Mouse (Mus musculus) activated CD4-positive, CD25-positive, alpha-beta regulatory T cell, adult 4 months (primary cell): Measurements from ENCODE around the gene Hspb8. TPM values are rescaled to one million over a fixed set of nuclear protein-coding genes. Genes with fewer than 3 reads are reported as not detected.
"Not testable (repeated sequence)": the region's sequence is repeated elsewhere in the genome, so short reads cannot be mapped to it uniquely, and the experiment has no call there.

Source experiments
- ATAC-seq: one replicate; pipeline ENCODE4 v1.8.0; 2017
- polyA plus RNA-seq, 2 experiments: library from polyadenylated mRNA; unstranded; fragments of 100-300 nt; shearing (Covaris generic); gene quantifications; one replicate each; pipeline ENCODE4 v1.2.1; 2017

The Hspb8 gene
- polyA plus RNA-seq, 2 experiments from 2014 or later, result not detected

- ATAC-seq, result no peak
Observed at GRCm38 (mm10) chr5:116426701-116427100, 4.0 kb upstream of the Hspb8 start.

DNA sequence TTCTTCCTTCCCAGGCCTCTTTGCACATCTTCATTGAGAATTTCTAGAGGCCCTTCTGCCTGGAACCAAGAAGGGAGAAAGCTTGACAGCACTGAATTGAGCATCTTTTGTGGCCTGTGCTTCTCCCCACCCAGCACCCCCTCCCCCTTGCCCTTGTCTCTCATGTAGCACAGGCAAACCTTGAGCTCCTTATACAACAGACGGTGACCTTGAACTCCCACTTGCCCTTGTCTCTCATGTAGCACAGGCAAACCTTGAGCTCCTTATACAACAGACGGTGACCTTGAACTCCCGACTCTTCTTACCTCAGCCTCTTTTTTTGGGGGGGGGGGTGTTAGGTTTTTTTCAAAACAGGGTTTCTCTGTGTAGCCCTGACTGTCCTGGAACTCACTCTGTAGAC is 3.0 kb upstream of the Hspb8 start:
- ATAC-seq, result not testable (repeated sequence)

DNA sequence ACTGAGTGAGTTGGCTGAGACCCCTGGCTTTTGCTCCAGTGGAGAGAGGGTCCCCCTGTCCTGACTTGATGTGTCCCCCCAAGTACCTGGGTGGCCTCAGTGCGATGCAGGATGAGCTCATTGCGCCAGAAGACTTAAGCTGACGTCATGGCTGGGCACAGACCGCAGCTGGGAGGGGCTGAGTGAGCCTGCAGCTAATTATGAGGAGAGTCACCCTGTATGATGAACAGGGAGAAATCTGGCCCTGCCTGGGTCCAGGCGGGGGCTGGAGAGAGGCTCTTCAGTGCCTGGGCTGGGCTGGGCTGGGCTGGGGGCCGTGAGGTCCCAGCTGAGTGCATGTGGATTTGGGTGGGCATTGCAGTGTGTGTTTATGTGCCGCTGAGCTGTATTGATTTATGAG is 2.6 kb upstream of the Hspb8 start:
- no peak for ATAC-seq

- ATAC-seq, result no peak
Observed at GRCm38 (mm10) chr5:116423746-116424145, 1.1 kb upstream of the Hspb8 start.

DNA sequence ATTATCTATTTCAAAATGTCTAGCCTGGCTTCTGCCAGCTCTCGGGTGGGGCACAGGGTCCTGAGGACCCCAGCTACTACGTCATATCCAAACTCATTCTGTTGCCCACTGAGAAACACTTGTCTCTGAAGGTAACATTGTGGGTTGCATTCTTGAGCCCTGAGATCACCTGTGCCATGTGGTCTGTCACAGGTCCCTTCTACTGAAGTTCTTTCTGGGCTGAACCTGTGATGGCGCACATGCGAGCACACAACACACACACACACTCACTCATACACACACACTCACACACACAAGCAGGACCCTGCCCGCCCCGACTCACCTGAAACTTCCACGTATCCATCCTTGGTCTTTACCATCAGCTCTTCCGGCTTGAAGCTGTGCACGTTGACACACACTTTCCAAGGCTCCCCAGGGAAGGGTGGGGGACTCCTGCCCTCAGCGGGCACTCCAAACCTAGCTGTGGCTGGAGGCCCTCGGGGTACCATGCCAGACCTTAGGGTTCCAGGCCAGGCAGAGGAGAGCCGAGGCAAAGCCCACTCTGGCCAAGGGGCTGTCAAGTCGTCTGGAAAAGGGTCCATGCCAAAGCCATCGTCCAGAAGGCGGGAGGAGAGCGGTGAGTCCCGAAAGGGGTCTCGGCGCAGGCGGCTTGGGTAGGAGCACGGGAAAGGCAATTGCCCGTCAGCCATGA is 728 bp downstream of the Hspb8 start:
- ATAC-seq, result no peak

DNA sequence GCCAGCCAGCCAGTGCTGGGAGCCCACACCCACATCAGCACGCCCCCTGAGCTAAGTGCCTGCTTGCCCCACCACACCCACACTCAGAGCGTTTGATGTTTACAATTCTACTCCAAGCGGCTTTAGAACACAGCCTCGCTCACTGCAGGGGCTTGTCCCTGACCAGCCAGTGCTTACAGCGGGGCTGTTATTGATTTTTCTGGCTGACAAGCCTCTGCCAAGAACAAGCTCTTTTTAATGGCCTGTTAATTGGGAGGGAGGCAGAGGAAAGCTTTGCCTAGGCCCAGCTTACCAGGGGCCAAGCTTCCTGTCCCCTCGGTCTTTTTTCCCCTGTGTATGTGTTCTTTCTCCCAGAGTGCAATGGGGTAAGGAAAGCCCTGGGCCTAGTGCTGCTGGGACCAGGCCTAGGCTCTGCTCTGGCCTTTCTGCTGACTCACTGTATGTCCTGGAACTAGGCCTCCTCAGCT is 1.9 kb downstream of the Hspb8 start:
- no peak for ATAC-seq

- no peak for ATAC-seq
Observed at GRCm38 (mm10) chr5:116420213-116420612, 2.5 kb downstream of the Hspb8 start.

GRCm38 (mm10) chr5:116419322-116420045 is 3.2 kb downstream of the Hspb8 start:
- no peak for ATAC-seq

- no peak for ATAC-seq
Observed at GRCm38 (mm10) chr5:116416208-116416607, 6.5 kb downstream of the Hspb8 start.

GRCm38 (mm10) chr5:116409689-116410590 is 12.7 kb downstream of the Hspb8 start:
- no peak for ATAC-seq

DNA sequence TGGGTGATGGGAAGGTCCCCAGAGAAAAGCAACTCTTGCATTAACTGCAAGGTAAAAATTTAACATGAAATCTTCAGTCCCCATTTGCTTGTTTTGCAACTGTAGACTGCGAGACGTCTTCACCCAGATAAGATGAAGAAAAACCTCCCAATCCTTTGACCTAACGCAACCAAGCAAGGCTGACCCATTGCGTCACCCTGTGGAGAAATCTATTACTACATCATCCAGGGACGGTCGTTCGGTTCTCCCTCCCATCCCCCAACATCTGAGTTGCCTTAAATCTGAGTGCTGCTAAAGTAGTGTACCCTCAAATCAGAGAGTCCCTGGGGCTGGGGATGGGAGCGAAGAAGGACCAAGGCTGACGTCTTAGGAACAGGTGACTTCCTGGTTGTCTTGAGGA is 13.7 kb downstream of the Hspb8 start:
- no peak for ATAC-seq

DNA sequence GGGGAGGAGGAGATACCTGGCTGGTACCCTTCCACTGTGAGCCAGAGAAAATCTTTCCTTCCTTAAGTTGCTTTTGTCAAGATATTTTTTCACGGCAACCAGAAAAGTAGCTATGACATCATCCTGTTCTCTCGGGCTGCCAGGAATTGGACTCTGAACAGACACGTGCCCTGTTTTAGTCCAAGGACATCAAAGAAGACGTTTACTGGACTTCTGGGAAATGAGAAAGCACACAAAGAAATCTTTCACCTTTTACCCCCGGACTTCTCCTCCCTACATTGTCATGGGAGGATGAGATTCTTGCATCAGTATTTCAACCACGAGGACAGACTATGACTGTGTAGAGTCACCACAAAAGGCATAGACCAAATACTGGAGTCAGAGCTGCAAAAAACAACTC is 14.7 kb downstream of the Hspb8 start:
- no peak for ATAC-seq

GRCm38 (mm10) chr5:116407321-116407720 is 15.3 kb downstream of the Hspb8 start:
- no peak for ATAC-seq

DNA sequence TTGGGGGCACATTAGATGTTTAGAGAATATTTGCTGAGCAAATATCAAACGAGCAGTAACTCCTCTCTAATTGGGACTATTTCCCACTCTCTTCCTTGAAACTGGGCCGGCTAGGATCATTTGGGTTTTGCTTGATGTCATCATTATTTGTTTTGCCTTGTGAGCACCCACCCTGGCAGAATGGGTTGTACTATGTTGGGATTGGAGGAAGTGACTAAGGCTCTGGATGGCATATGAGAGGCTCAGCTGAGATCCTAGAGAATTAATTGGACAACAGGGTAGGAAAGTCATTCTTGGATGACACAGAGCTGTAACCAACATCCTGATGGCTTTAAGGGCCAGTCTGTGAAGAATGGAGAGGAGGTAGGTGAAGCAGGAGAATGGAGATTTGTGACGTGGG is 16.2 kb downstream of the Hspb8 start:
- no peak for ATAC-seq

GRCm38 (mm10) chr5:116405934-116406333 is 16.7 kb downstream of the Hspb8 start:
- no peak for ATAC-seq

DNA sequence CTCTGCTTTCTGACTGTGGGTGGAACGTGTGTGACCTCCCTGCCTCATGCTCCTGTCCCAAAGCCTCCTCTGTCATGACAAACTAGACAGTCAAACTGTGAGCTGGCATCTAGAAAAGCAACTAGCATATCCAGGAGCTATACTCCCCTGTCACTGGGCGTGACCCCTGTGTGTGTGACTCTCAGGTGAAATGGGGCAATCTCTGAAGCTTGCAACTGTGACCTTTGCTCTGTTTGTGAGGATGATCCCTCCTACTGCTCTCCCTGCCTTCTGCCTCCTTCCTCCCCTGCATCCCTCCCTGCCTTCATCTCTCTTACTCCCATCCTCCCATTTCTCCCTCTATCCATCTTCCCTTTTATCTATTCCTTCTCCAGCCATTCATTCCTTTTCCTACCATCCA is 18.6 kb downstream of the Hspb8 start:
- no peak for ATAC-seq

- ATAC-seq, result no peak
Observed at GRCm38 (mm10) chr5:116400801-116401200, 21.9 kb downstream of the Hspb8 start.

- ATAC-seq, result no peak
Observed at GRCm38 (mm10) chr5:116400042-116400730, 22.5 kb downstream of the Hspb8 start.

- ATAC-seq, result no peak
Observed at GRCm38 (mm10) chr5:116396104-116396503, 26.6 kb downstream of the Hspb8 start.

GRCm38 (mm10) chr5:116392603-116393002 is 30.1 kb downstream of the Hspb8 start:
- no peak for ATAC-seq

DNA sequence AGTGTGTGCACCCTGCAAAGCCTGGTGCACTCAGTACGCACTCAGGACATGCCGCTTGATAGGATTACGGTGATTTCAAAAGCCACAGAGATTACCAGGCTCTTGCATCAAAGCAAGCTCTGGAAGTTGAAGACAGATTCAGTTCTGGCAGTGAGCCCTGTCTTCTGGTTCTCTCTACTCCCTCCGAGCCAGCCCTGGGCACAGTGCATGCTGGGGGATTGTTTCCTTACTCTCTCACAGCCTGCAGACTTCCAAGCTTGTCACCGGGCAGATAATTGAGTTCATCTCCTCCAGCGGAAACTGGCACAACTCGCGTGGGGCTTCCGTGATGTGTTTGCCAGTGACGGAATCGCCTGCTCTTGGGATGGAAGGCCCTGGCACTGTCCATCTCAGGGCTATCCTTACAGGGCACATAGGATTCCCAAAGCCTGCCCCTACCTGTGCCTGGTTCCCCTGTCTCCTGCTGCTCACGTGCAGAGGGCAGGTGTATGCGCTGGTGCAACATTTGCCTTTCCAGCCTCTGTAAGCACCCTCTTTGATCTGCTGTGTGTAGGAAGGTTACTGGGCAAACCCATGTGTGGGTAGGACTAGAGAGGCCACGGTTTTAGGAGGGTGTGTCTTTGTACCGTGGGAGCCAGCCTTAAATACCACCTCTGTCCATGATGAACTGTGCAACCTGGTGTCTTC is 32.7 kb downstream of the Hspb8 start:
- no peak for ATAC-seq

DNA sequence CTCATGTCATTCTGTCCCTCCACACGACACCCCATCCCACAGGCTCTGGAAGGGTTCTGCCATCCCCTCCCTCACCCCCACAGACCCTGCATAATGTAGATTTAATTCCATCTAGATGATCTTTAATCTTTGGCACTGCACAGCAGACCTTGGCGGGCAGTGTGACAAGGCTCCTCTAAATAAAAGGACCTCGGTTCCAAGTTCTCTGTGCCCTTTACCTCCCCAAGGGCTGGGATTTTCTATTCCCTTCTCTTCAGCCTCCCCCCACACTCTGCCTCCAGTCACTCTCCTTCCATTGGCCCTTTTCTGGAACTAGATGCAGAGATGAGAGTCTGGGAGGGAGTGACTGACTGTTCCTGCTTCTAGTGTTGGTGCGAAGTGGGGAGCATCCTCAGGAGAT is 33.3 kb downstream of the Hspb8 start:
- ATAC-seq, result no peak
